Mouse (Mus musculus) cerebellum, adult (tissue): ENCODE data around the gene Rhot2.
"Not testable (repeated sequence)": the region's sequence is repeated elsewhere in the genome, so short reads cannot be mapped to it uniquely, and the experiment has no call there.

Experiments
- ATAC-seq: cut with Nextera tagmentation; 2 replicates; pipeline ENCODE4 v1.9.2; 2017; ENCODE audit warnings: mild to moderate bottlenecking, moderate library complexity, mixed read lengths; ENCODE audit not compliant: insufficient number of reproducible peaks, low FRiP score, low TSS enrichment

Gene Rhot2

GRCm38 (mm10) chr17:25875171-25876136, 30.8 kb upstream of the Rhot2 start:
- ATAC-seq: peak; percentile 80; the same call in 1 of the 2 replicates

- peak; percentile 38; the same call in 1 of the 2 replicates for ATAC-seq
Observed at GRCm38 (mm10) chr17:25874721-25875170, 30.1 kb upstream of the Rhot2 start, which contains the start of gene Mettl26. Gene Mettl26, plus strand, starts transcription at chr17:25875074.

- no peak for ATAC-seq
Observed at GRCm38 (mm10) chr17:25874148-25874720, 29.6 kb upstream of the Rhot2 start.

- no peak for ATAC-seq
Observed at GRCm38 (mm10) chr17:25873405-25874147, 28.9 kb upstream of the Rhot2 start.

GRCm38 (mm10) chr17:25872676-25873075, 28.0 kb upstream of the Rhot2 start:
- ATAC-seq: no peak

- ATAC-seq: not testable (repeated sequence)
Observed at GRCm38 (mm10) chr17:25871566-25871965, 26.9 kb upstream of the Rhot2 start.

- ATAC-seq: no peak
Observed at GRCm38 (mm10) chr17:25869954-25870353, 25.3 kb upstream of the Rhot2 start.

- no peak for ATAC-seq
Observed at GRCm38 (mm10) chr17:25869498-25869897, 24.8 kb upstream of the Rhot2 start.

- peak; percentile 69; the same call in 1 of the 2 replicates for ATAC-seq
Observed at GRCm38 (mm10) chr17:25868601-25869191, 24.0 kb upstream of the Rhot2 start, which contains the start of gene Mcrip2. Gene Mcrip2, minus strand, starts transcription at chr17:25868764.

GRCm38 (mm10) chr17:25867836-25868600, 23.4 kb upstream of the Rhot2 start:
- ATAC-seq: peak; percentile 26; the same call in 1 of the 2 replicates

- ATAC-seq: no peak
Observed at GRCm38 (mm10) chr17:25867509-25867835, 22.8 kb upstream of the Rhot2 start.

- ATAC-seq: no peak
Observed at GRCm38 (mm10) chr17:25866172-25866571, 21.5 kb upstream of the Rhot2 start.

GRCm38 (mm10) chr17:25865288-25865687, 20.6 kb upstream of the Rhot2 start:
- ATAC-seq: no peak

GRCm38 (mm10) chr17:25864311-25864710, 19.7 kb upstream of the Rhot2 start:
- ATAC-seq: no peak

- ATAC-seq: no peak
Observed at GRCm38 (mm10) chr17:25863681-25864080, 19.0 kb upstream of the Rhot2 start.

- ATAC-seq: 0 out of 2 replicates have a peak, but pooled peaks have one; percentile 12
Observed at GRCm38 (mm10) chr17:25861704-25862612, 17.3 kb upstream of the Rhot2 start.

GRCm38 (mm10) chr17:25860832-25861703, 16.4 kb upstream of the Rhot2 start, which contains the start of gene Wdr90:
Gene Wdr90, minus strand, starts transcription at chr17:25861501.
- peak; percentile 88 for ATAC-seq
